Mouse (Mus musculus): Measurements from ENCODE around the gene Wdr5b. TPM values are rescaled to one million over a fixed set of nuclear protein-coding genes. Genes with fewer than 3 reads are reported as not detected.

The Wdr5b gene
- polyA plus RNA-seq, 1 experiment from 2014 or later: 10.6 TPM

DNA sequence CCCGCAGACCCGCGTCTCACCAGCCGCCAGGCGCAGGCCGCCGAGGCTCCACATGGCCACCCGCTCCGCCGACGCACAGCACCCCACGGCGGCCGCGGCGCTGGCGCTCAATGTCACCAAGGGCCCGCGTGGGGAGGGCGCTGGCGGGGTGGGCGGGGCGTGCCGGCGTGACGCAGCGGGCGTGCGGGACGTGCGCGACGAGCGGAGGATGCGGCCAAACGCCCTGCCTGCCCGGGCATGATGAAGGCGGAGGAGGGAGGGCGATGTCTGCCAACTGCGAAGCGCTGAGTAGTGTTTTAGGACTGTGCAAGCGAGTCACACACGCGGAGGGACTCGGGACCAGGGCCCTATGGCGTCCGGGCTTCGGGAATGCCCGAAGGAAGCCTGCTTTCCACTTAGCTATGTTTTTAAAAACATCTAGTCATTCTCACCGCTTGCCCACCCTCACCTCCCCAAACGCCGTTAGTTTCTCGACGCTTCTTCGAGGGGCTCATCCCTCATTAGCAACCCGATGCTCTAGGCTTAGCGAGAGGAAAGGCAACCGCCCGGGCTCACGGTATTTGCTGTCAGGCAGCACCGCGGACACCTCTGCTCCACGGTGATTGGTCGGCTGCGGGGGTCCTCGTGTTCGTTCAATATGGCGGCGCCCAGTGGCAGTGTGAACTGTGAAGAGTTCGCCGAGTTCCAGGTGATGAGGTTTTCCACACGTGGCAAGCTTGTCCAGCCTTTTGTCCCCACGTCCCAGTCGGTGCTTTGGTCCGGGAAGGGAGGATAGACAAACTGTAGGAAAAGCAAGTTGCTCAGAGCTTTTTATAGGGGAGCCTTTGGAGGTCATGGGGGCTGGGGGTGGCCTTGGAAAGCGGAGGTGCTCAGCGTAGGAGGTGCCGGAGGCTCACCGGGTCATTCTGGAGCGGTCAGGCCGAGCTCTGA lies 30.7 kb downstream of the Wdr5b start, which contains the start of the genes Fam162a and Ccdc58:
Fam162a (minus strand) TSS at position 145 of the 930 bp plus-strand sequence.
Ccdc58 (plus strand) TSS at position 236 of the 930 bp plus-strand sequence.
- Histone ChIP-seq H3K4me2 (peak within 1 kb of the TSS; percentile 54), H3K4me3 (peak within 1 kb of the TSS; percentile 86), H3K4me1 (peaks cover 24% of the 10 kb centered on the region), H3K27me3 (no peaks in the 10 kb centered on the region), H3K9me3 (no peaks in the 10 kb centered on the region), H3K27ac (peak within 1 kb of the TSS; percentile 100), H3K36me3 (peaks cover 5% of the 10 kb centered on the region; the same call in 1 of the 2 replicates), H3K9ac (peak within 1 kb of the TSS; percentile 82)
- under 1% methylated on average over 73 of the region's 81 CpGs for whole genome bisulfite sequencing
- ATAC-seq (ENCODE audit: insufficient number of reproducible peaks, low FRiP score, low TSS enrichment, low read depth): peak; percentile 93

DNA sequence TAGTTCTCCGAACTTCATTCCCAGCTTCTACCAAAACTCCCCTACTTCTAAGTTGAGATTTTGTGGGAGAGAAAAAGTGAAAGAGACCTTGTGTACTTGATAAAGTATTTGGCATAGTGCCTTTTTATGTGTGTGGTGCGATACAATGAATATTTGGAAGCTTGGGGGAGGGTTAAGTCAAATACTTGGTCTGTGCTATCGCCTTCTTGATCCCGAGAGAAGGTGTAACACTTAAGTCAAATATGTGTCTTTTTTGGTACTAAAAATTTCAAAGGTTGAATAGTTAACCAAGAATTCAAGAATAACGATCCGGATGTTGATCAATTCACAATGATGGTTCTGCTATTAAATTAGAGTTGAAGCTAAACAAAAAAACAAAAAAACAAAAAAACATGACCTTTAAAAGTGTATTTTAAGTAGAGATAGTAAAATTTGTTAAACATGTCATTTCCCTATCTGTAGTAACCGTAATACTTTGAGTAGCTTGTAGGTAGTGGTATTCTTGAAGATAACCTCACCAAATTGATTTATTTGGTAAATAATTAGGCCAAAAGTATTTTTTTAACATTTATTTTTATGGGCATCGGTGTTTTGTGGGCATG lies 31.5 kb downstream of the Wdr5b start:
- 27% methylated on average over 8 of the region's 8 CpGs for WGBS

DNA sequence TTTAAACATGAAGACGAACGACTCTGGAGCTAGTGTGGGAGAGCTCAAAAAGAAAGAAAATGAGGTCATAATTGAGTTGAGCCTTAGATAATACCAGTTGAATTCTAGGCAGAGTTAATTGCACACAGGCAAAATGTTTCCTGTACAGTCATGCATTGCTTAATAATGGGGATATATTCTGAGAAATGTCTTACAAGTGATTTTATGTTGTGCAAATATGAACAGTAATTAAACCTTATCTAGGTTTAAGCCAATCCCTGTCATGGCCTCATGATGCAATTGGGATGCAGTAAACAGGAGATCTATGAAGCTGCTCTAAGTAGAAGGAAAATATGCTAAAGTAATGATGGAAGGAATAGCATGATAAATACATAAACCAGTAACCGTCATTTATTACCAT lies 33.8 kb downstream of the Wdr5b start:
- Histone ChIP-seq H3K4me3 (no peak overlapping the region), H3K4me1 (0 out of 2 replicates have a peak, but pooled peaks cover under 1% of the 10 kb centered on the region), H3K4me2 (no peak overlapping the region), H3K9me3 (no peaks in the 10 kb centered on the region), H3K9ac (no peak overlapping the region), H3K27me3 (no peaks in the 10 kb centered on the region), H3K36me3 (peaks cover 8% of the 10 kb centered on the region; the same call in 1 of the 2 replicates), H3K27ac (no peak overlapping the region)
- ATAC-seq (ENCODE audit: insufficient number of reproducible peaks, low FRiP score, low TSS enrichment, low read depth): no peak
- WGBS: 88% methylated on average over 3 of the region's 3 CpGs

More for the DNA sequence above, 31.5 kb downstream of the Wdr5b start:
- peaks cover 5% of the 10 kb centered on the region; the same call in 1 of the 2 replicates for H3K36me3 ChIP-seq
- no peak for ATAC-seq (ENCODE audit: insufficient number of reproducible peaks, low FRiP score, low TSS enrichment, low read depth)
- H3K4me1 ChIP-seq: peaks cover 19% of the 10 kb centered on the region
- H3K9me3 ChIP-seq: no peaks in the 10 kb centered on the region
- H3K27ac ChIP-seq: peak overlapping the region; percentile 100
- peak overlapping the region; percentile 82 for H3K9ac ChIP-seq
- H3K27me3 ChIP-seq: no peaks in the 10 kb centered on the region
- peak overlapping the region; percentile 54 for H3K4me2 ChIP-seq
- peak overlapping the region; percentile 86 for H3K4me3 ChIP-seq

DNA sequence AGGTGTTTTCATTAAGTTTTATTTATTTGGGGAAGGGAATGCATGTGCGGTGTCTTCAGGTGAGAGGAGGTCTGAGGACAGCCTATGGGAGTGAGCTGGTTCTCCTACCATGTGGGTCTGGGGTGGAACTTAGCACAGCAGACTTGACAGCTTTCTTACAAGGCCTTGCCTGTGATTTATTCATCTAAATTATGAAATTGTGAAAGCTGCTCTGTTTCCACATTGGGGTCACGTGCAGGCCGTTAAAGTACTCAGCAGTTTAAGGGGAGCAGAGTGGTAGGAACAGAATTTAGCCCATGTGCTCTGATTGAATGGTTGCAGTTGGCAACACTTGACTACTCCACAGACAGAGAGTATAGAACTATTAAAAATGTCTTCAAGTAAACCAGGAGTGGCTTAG lies 38.9 kb downstream of the Wdr5b start:
- Histone ChIP-seq H3K9me3 (no peaks in the 10 kb centered on the region), H3K9ac (no peak overlapping the region), H3K4me1 (no peaks in the 10 kb centered on the region), H3K36me3 (peaks cover 27% of the 10 kb centered on the region), H3K4me2 (no peak overlapping the region), H3K27me3 (no peaks in the 10 kb centered on the region), H3K4me3 (no peak overlapping the region), H3K27ac (no peak overlapping the region)
- ATAC-seq (ENCODE audit: insufficient number of reproducible peaks, low FRiP score, low TSS enrichment, low read depth): no peak
- 88% methylated on average over 3 of the region's 3 CpGs for WGBS

GRCm38 (mm10) chr16:36087846-36088245 lies 46.9 kb downstream of the Wdr5b start:
- 80% methylated on average over 4 of the region's 4 CpGs for WGBS
- H3K4me1 ChIP-seq: no peaks in the 10 kb centered on the region
- no peak for ATAC-seq (ENCODE audit: insufficient number of reproducible peaks, low FRiP score, low TSS enrichment, low read depth)

DNA sequence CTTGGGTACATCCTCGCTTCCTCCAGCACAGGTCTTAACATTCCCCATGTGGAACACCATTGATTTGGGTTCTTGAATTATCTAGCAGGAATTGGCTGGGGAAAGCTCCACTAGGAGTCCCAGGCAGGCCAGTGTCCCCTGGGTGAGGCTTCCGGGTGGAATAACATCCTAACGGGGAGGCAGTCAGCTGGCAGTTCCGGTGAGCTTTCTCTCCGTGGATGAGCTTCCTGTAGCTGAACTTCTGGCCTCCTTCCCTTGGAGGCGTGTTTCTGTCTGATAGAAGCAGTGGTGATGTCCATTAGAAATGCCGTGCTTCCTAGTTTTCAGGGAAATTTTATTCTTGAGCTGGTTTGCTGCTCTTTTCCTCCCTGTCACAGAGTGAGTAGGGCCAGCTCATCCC lies 48.1 kb downstream of the Wdr5b start:
- Histone ChIP-seq H3K27me3 (no peaks in the 10 kb centered on the region), H3K4me1 (no peaks in the 10 kb centered on the region), H3K9me3 (no peaks in the 10 kb centered on the region), H3K36me3 (peaks cover 51% of the 10 kb centered on the region), H3K27ac (no peak overlapping the region), H3K4me3 (no peak overlapping the region), H3K4me2 (no peak overlapping the region), H3K9ac (no peak overlapping the region)
- ATAC-seq (ENCODE audit: insufficient number of reproducible peaks, low FRiP score, low TSS enrichment, low read depth): no peak
- WGBS: 75% methylated on average over 7 of the region's 7 CpGs

More at GRCm38 (mm10) chr16:36087846-36088245, 46.9 kb downstream of the Wdr5b start:
- H3K4me3 ChIP-seq: no peak overlapping the region
- peaks cover 59% of the 10 kb centered on the region for H3K36me3 ChIP-seq
- no peaks in the 10 kb centered on the region for H3K9me3 ChIP-seq
- no peaks in the 10 kb centered on the region for H3K27me3 ChIP-seq
- H3K27ac ChIP-seq: 0 out of 2 replicates have a peak overlapping the region, but pooled peaks have one; percentile 2
- H3K4me2 ChIP-seq: no peak overlapping the region
- no peak overlapping the region for H3K9ac ChIP-seq

GRCm38 (mm10) chr16:36089850-36090616 lies 49.0 kb downstream of the Wdr5b start:
- Histone ChIP-seq H3K27me3 (no peaks in the 10 kb centered on the region), H3K9ac (no peak overlapping the region), H3K9me3 (no peaks in the 10 kb centered on the region), H3K27ac (0 out of 2 replicates have a peak overlapping the region, but pooled peaks have one; percentile 6), H3K4me1 (no peaks in the 10 kb centered on the region), H3K4me3 (no peak overlapping the region), H3K4me2 (no peak overlapping the region), H3K36me3 (peaks cover 48% of the 10 kb centered on the region)
- ATAC-seq (ENCODE audit: insufficient number of reproducible peaks, low FRiP score, low TSS enrichment, low read depth): no peak
- 53% methylated on average over 8 of the region's 8 CpGs for WGBS

DNA sequence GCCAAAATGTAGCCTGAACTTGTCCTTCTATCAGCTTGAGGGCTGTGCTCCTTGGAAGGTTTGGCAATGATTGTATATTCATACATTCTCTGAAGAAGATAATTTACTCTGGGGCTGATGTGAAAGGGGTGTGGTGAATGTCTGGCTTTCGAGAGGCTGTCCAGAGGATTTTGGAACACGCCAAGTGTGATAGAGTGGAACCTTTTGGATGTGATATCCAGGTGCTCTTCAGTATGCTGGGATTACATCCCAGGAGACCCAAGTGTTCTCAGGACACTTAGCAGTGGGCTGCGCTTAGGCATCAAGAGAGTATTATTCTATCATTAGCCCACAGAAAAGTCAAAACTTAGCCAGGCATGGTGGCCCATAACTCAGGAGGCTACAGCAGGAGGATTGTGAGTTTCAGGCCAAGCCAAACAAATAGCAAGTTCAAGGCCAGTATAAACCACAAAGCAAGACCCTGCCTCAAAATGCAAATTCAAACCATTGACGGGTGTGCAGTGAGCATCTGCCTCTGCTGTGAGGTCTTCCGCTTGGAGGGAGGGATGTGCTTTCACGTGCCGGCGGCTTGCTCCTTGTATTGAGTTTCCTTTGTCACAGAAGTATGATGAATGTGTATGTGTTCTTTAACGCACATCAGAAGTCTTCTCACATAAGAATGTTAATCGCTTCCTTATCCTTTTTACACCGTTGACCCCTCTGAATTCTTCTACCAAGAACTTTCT lies 50.0 kb downstream of the Wdr5b start:
- Histone ChIP-seq H3K4me3 (no peak overlapping the region), H3K9me3 (no peaks in the 10 kb centered on the region), H3K27ac (no peak overlapping the region; the same call in 1 of the 2 replicates), H3K36me3 (peaks cover 40% of the 10 kb centered on the region), H3K27me3 (no peaks in the 10 kb centered on the region), H3K4me2 (no peak overlapping the region), H3K9ac (no peak overlapping the region), H3K4me1 (no peaks in the 10 kb centered on the region)
- WGBS: 75% methylated on average over 11 of the region's 11 CpGs
- no peak for ATAC-seq (ENCODE audit: insufficient number of reproducible peaks, low FRiP score, low TSS enrichment, low read depth)

Other genes starting within 250 kb of the Wdr5b start
- gene Parp14, start 169.6 kb upstream of the Wdr5b start, polyA plus RNA-seq (2015; fragmentation: Nextera tagmentation; extraction: Ambion mirVana): 0.98 and 1.2 TPM in 2 replicates
- gene Parp9, start 102.7 kb upstream of the Wdr5b start, polyA plus RNA-seq (2015; fragmentation: Nextera tagmentation; extraction: Ambion mirVana): 5.3 and 6.2 TPM in 2 replicates
- 3.3 and 3.4 TPM in 2 replicates for gene Dtx3l, start 102.0 kb upstream of the Wdr5b start, polyA plus RNA-seq (2015; fragmentation: Nextera tagmentation; extraction: Ambion mirVana)
- gene Kpna1, start 62.4 kb upstream of the Wdr5b start, polyA plus RNA-seq (2015; fragmentation: Nextera tagmentation; extraction: Ambion mirVana): 34.8 and 34.9 TPM in 2 replicates
- gene Fam162a, start 30.4 kb downstream of the Wdr5b start, polyA plus RNA-seq (2015; fragmentation: Nextera tagmentation; extraction: Ambion mirVana): 729 and 794 TPM in 2 replicates
- gene Ccdc58, start 30.5 kb downstream of the Wdr5b start, polyA plus RNA-seq (2015; fragmentation: Nextera tagmentation; extraction: Ambion mirVana): 80.8 and 85.0 TPM in 2 replicates
- gene Csta1, start 90.1 kb downstream of the Wdr5b start, polyA plus RNA-seq (2015; fragmentation: Nextera tagmentation; extraction: Ambion mirVana): 11.5 and 12.5 TPM in 2 replicates
- 3.0 and 3.1 TPM in 2 replicates for gene Stfa2l1, start 115.6 kb downstream of the Wdr5b start, polyA plus RNA-seq (2015; fragmentation: Nextera tagmentation; extraction: Ambion mirVana)
- 2.8 and 4.0 TPM in 2 replicates for gene Gm5483, start 143.0 kb downstream of the Wdr5b start, polyA plus RNA-seq (2015; fragmentation: Nextera tagmentation; extraction: Ambion mirVana)
- 0.82 TPM in 1 of 2 replicates, not detected in the other for gene Gm5416, start 169.2 kb downstream of the Wdr5b start, polyA plus RNA-seq (2015; fragmentation: Nextera tagmentation; extraction: Ambion mirVana)
- gene 2010005H15Rik, start 180.3 kb downstream of the Wdr5b start, polyA plus RNA-seq (2015; fragmentation: Nextera tagmentation; extraction: Ambion mirVana): 0.51 and 1.4 TPM in 2 replicates
- 66.7 and 70.7 TPM in 2 replicates for gene Stfa1, start 235.8 kb downstream of the Wdr5b start, polyA plus RNA-seq (2015; fragmentation: Nextera tagmentation; extraction: Ambion mirVana)